Mouse (Mus musculus) heart, adult 2 months (tissue): ENCODE results near the gene Hnrnpa0. TPM values are rescaled to one million over a fixed set of nuclear protein-coding genes. Genes with fewer than 3 reads are reported as not detected.

ENCODE experiments used
- DNase-seq, 2 experiments: peaks; one replicate each; pipeline ENCODE4 v3.0.0; 2021
- H3K27ac ChIP-seq: fragments of 200-600 bp; 2 replicates; pipeline ENCODE4 v1.8.1; 2022
- H3K27me3 ChIP-seq: fragments of 200-500 bp; 2 replicates; pipeline ENCODE4 v1.6.1; 2012; ENCODE audit warnings: mild to moderate bottlenecking, low read length, inconsistent platforms, mixed read lengths; ENCODE audit not compliant: control insufficient read depth, insufficient read depth
- H3K36me3 ChIP-seq: fragments of 200-500 bp; 2 replicates; pipeline ENCODE4 v1.6.1; 2012; ENCODE audit warnings: low read length, inconsistent platforms; ENCODE audit not compliant: control insufficient read depth, insufficient read depth
- H3K4me1 ChIP-seq: fragments of 200-500 bp; 2 replicates; pipeline ENCODE4 v1.6.1; 2011; ENCODE audit warnings: low read length; ENCODE audit not compliant: control insufficient read depth, insufficient read depth
- H3K4me3 ChIP-seq: fragments of 200-600 bp; 2 replicates; pipeline ENCODE4 v1.8.1; 2022
- H3K79me2 ChIP-seq: fragments of 200-500 bp; replicated peaks from 2 replicates; pipeline ENCODE4 v1.6.1; 2012; ENCODE audit warnings: mild to moderate bottlenecking, inconsistent platforms, low read length, moderate library complexity, mixed read lengths; ENCODE audit not compliant: control insufficient read depth, insufficient read depth
- H3K9ac ChIP-seq: fragments of 200-500 bp; 2 replicates; pipeline ENCODE4 v1.6.1; 2012; ENCODE audit warnings: low read depth, mild to moderate bottlenecking, control low read depth, inconsistent platforms, low read length, mixed read lengths
- CTCF ChIP-seq: fragments of 200-600 bp; IDR thresholded peaks from 2 replicates; pipeline ENCODE4 v1.8.1; 2022; ENCODE audit warnings: antibody characterized with exemption, mild to moderate bottlenecking, moderate library complexity
- EP300 ChIP-seq: fragments of 200-500 bp; IDR thresholded peaks from 2 replicates; pipeline ENCODE4 v1.6.1; 2011; ENCODE audit warnings: low read depth, low read length, control low read depth; ENCODE audit not compliant: insufficient read depth
- POLR2A ChIP-seq: fragments of 200-500 bp; IDR thresholded peaks from 2 replicates; pipeline ENCODE4 v1.6.1; 2011; ENCODE audit warnings: mild to moderate bottlenecking, low read depth, low read length, control low read depth; ENCODE audit not compliant: insufficient read depth
- WGBS: fragments of 180-500 bp; shearing (Covaris S2); methylation state at CpG from one replicate; pipeline ENCODE4 v1.1.7; 2018; 5-methylcytosine and 5-hydroxymethylcytosine counted together
- intact Hi-C: fragments of 180-260 bp; cut with DNase I; formaldehyde crosslinking; loops from one replicate; pipeline ENCODE4 v1.15.1; 2025
- long read RNA-seq: library from polyadenylated mRNA; stranded (forward); transcript quantifications from one replicate; pipeline ENCODE4 v2.0.0, GENCODE M21; 2021
- polyA plus RNA-seq: library from polyadenylated mRNA; depleted of rRNA; stranded (reverse); fragments of >200 nt; gene quantifications from 2 replicates; pipeline ENCODE4 v1.2.3, GENCODE M21; 2012; rRNA removed
- total RNA-seq, 2 experiments: library from RNA; stranded (reverse); gene quantifications; 2 replicates each; pipeline ENCODE4 v1.2.3; 2021

The Hnrnpa0 gene
- total RNA-seq, result 10 to 100 TPM; 66.6 to 67.4 TPM
- 21.7 and 25.2 TPM in 2 replicates for polyA plus RNA-seq
- long read RNA-seq, partial matches to known transcripts, result 0 of 4 reads
- long read RNA-seq, other reads (novel, unspliced or antisense), result 0 of 4 reads

GRCm38 (mm10) chr13:58128396-58128767 lies at the start of gene Hnrnpa0:
TSS of gene Hnrnpa0 (minus strand) at chr13:58128556.
- DNase-seq, result peak; percentile 96 to 97
- H3K9ac ChIP-seq, result peak within 1 kb of the TSS; percentile 97
- intact Hi-C loops, result loop anchor here (10.0 kb wide), 1 partner anchor 276 kb away; the partner anchor contains the start of genes Hnrnpk and Rmi1
- TF ChIP-seq EP300 (no peak), POLR2A (peak; percentile 76; the same call in 1 of the 2 replicates)
- peak within 1 kb of the TSS; percentile 94 for H3K4me3 ChIP-seq
- no peaks in the 10 kb centered on the region for H3K27me3 ChIP-seq
- under 1% methylated on average over 56 of the region's 62 CpGs for WGBS
- H3K27ac ChIP-seq, result peak within 1 kb of the TSS; percentile 100
- peaks cover 4% of the 10 kb centered on the region for H3K4me1 ChIP-seq
- peaks cover 3% of the 10 kb centered on the region for H3K79me2 ChIP-seq
- H3K36me3 ChIP-seq, result peaks cover 6% of the 10 kb centered on the region

DNA sequence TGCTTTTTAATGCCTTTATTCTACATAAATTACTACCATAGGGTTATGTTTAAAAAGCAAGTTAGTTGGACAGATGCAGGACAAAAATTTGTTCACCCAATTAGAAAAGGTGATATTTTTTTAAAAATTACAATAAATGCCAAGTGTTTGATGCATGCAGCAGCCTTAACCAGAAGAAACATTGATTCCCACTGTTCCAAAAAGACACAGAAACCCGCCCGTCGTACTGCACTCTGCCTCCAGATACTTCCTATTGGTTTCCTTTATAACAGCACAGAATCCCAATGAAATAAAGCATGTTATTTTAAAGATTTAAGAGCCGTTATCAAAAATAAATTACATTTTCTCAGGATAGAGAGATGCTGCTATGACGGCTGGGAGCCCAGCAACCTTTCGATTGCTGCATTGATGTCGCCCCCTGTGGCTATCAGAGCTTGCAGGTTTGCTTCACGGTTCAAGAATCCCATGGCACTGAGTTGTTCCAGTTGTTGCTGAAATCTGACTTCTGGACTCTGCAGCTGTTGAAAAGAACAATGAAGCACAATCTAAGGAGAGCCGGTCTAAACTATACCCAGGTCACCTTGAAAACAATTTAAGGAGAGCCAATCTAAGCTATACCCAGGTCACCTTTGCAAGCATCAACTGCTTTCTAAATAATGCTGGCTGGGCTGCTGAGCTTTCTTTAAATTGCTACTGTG lies 49.3 kb upstream of the Hnrnpa0 start:
- H3K36me3 ChIP-seq, result no peaks in the 10 kb centered on the region
- DNase-seq, result peak; percentile 96 to 99

DNA sequence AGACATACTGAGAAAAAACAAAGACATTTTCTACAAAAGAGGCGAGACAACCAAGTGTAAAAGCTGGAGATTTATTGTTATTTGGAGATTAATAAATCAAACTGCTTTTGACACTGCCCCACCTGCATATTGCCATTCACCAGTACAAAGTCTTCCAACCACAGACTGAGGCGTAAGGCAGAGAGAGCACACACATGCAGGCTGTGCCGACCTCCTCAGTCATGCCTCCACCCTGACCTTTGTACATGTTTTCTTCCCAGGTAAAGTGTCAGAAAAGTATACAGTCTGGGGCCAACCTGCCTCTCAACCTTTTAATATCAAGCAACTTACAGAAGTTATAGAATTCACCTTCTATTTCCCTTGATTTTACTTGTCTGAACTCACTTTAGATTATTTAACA lies 47.7 kb upstream of the Hnrnpa0 start:
- WGBS, result 85% methylated on average over 3 of the region's 3 CpGs
- intact Hi-C loops, result no loop called here
- H3K9ac ChIP-seq, result no peak overlapping the region
- H3K4me1 ChIP-seq, result no peaks in the 10 kb centered on the region
- H3K36me3 ChIP-seq, result no peaks in the 10 kb centered on the region
- H3K79me2 ChIP-seq, result no peaks in the 10 kb centered on the region
- TF ChIP-seq POLR2A, result no peak
- no peak for TF ChIP-seq EP300
- no peak for TF ChIP-seq CTCF
- no peak overlapping the region for H3K4me3 ChIP-seq
- H3K27me3 ChIP-seq, result no peaks in the 10 kb centered on the region
- no peak for DNase-seq
- H3K27ac ChIP-seq, result no peak overlapping the region

More for the DNA sequence above, 49.3 kb upstream of the Hnrnpa0 start:
- intact Hi-C loops, result no loop called here
- TF ChIP-seq CTCF (peak; percentile 22; the same call in 1 of the 2 replicates), EP300 (no peak)
- H3K79me2 ChIP-seq, result no peaks in the 10 kb centered on the region; the same call in 1 of the 2 replicates
- H3K4me1 ChIP-seq, result no peaks in the 10 kb centered on the region
- no peak overlapping the region for H3K9ac ChIP-seq
- H3K27ac ChIP-seq, result no peak overlapping the region
- 82% methylated on average over 9 of the region's 9 CpGs for WGBS
- no peaks in the 10 kb centered on the region for H3K27me3 ChIP-seq
- H3K4me3 ChIP-seq, result no peak overlapping the region

DNA sequence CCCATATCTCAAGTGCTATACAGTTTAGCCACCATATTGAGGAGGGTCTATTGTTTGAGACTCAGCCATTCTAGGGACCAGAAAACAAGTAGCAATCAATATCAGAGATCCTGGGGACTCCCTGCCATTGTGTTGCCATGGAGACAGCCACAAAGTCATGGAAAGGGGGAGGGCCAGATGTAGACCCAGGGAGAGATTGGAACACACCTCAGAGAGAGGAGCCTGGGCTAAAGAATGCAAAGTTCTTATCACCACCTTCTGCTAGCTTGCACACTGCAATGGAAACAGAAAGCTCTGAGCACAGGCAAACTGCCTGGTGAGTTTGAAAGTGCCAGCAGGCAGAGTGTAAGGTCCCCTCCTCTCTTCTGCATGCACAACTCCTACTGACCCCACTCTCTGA lies 39.8 kb upstream of the Hnrnpa0 start:
- H3K27ac ChIP-seq, result no peak overlapping the region
- intact Hi-C loops, result no loop called here
- no peaks in the 10 kb centered on the region for H3K79me2 ChIP-seq
- H3K27me3 ChIP-seq, result no peaks in the 10 kb centered on the region
- H3K9ac ChIP-seq, result no peak overlapping the region
- DNase-seq, result no peak
- no peak overlapping the region for H3K4me3 ChIP-seq
- H3K36me3 ChIP-seq, result no peaks in the 10 kb centered on the region
- TF ChIP-seq CTCF, result no peak
- no peak for TF ChIP-seq EP300
- no peak for TF ChIP-seq POLR2A
- no peaks in the 10 kb centered on the region for H3K4me1 ChIP-seq

DNA sequence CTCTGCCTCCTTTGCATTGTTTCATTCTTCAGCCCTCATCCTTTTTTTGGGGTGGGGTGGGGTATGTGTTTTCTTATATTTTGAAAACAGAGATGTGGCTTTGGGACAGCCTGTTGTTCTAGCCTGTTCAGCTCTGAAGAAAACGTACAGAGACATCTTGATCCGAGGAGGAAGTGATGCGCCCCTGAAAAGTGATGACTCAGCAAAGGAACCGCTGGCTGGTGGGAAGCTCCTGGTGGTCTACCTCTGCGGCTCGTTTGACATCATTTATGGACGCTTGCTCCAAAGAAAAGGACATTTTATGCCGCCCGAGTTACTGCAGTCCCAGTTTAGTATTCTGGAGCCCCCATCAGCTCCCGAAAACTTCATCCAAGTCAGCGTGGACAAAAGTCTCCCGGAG lies 35.0 kb upstream of the Hnrnpa0 start:
- H3K9ac ChIP-seq, result no peak overlapping the region
- H3K4me3 ChIP-seq, result no peak overlapping the region
- no peak for DNase-seq
- H3K79me2 ChIP-seq, result no peaks in the 10 kb centered on the region
- no peak overlapping the region for H3K27ac ChIP-seq
- H3K27me3 ChIP-seq, result no peaks in the 10 kb centered on the region
- intact Hi-C loops, result no loop called here
- no peaks in the 10 kb centered on the region for H3K36me3 ChIP-seq
- 93% methylated on average over 12 of the region's 12 CpGs for WGBS
- no peak for TF ChIP-seq POLR2A
- TF ChIP-seq EP300, result no peak
- TF ChIP-seq CTCF, result no peak
- H3K4me1 ChIP-seq, result no peaks in the 10 kb centered on the region

DNA sequence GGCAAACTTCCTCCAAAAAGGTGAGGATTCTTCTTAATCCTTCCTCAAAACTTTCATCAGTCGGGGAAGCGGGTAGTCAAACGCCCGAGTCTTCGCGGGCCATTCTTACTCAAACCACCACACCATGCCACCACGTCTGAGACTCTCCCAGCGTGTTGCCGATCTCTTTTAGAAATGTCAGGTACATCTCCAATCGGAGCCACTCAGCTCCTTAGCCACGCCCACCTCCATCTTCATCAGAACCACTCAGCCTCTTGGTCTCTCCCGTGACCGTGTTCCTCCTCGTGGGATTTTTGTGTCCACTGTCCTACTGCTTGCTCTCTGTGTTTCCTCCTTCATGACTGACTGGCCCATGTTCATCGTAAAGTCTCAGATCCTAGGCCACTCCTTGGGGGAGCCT lies 32.4 kb upstream of the Hnrnpa0 start:
- no peak for TF ChIP-seq POLR2A
- TF ChIP-seq EP300, result no peak
- no peak for TF ChIP-seq CTCF
- no peak overlapping the region for H3K27ac ChIP-seq
- intact Hi-C loops, result no loop called here
- no peak overlapping the region for H3K9ac ChIP-seq
- WGBS, result 97% methylated on average over 15 of the region's 15 CpGs
- DNase-seq, result no peak
- H3K27me3 ChIP-seq, result no peaks in the 10 kb centered on the region
- H3K36me3 ChIP-seq, result no peaks in the 10 kb centered on the region
- no peak overlapping the region for H3K4me3 ChIP-seq
- no peaks in the 10 kb centered on the region for H3K79me2 ChIP-seq
- H3K4me1 ChIP-seq, result no peaks in the 10 kb centered on the region
